Mouse (Mus musculus): ENCODE measurements around the gene Ubox5.
A peak's percentile ranks its signal among the peaks of the same experiment; 100 is the strongest.

The Ubox5 gene

GRCm38 (mm10) chr2:130634006-130634738 is 4.3 kb upstream of the Ubox5 start:
- DNase-seq = peak; percentile 60

- peak; percentile 92 for DNase-seq
Observed at GRCm38 (mm10) chr2:130632887-130633675, 3.2 kb upstream of the Ubox5 start.

- peak; percentile 30 for DNase-seq
Observed at GRCm38 (mm10) chr2:130632416-130632815, 2.6 kb upstream of the Ubox5 start.

GRCm38 (mm10) chr2:130629080-130629838 is 579 bp downstream of the Ubox5 start:
- DNase-seq = no peak

- no peak for DNase-seq
Observed at GRCm38 (mm10) chr2:130628424-130628823, 1.4 kb downstream of the Ubox5 start.

GRCm38 (mm10) chr2:130618972-130619371 is 10.9 kb downstream of the Ubox5 start:
- no peak for DNase-seq

- DNase-seq = peak; percentile 53
Observed at GRCm38 (mm10) chr2:130613091-130613490, 16.7 kb downstream of the Ubox5 start.

GRCm38 (mm10) chr2:130602195-130602594 is 27.6 kb downstream of the Ubox5 start:
- no peak for DNase-seq

- DNase-seq = no peak
Observed at GRCm38 (mm10) chr2:130598399-130598798, 31.4 kb downstream of the Ubox5 start.

GRCm38 (mm10) chr2:130597601-130598010 is 32.2 kb downstream of the Ubox5 start:
- DNase-seq = peak; percentile 64

- DNase-seq = no peak
Observed at GRCm38 (mm10) chr2:130595596-130595995, 34.2 kb downstream of the Ubox5 start.

GRCm38 (mm10) chr2:130591016-130591415 is 38.8 kb downstream of the Ubox5 start:
- DNase-seq = no peak

GRCm38 (mm10) chr2:130589761-130590160 is 40.1 kb downstream of the Ubox5 start:
- no peak for DNase-seq

- DNase-seq = peak; percentile 72
Observed at GRCm38 (mm10) chr2:130589157-130589556, 40.7 kb downstream of the Ubox5 start.

- DNase-seq = no peak
Observed at GRCm38 (mm10) chr2:130588373-130588772, 41.5 kb downstream of the Ubox5 start.

- DNase-seq = no peak
Observed at GRCm38 (mm10) chr2:130586016-130586415, 43.8 kb downstream of the Ubox5 start.

GRCm38 (mm10) chr2:130583902-130584560 is 45.8 kb downstream of the Ubox5 start:
- DNase-seq = no peak

GRCm38 (mm10) chr2:130582552-130582951 is 47.3 kb downstream of the Ubox5 start, which contains the start of gene Avp:
Gene Avp (minus strand): TSS chr2:130582554.
- no peak for DNase-seq

GRCm38 (mm10) chr2:130581201-130581600 is 48.6 kb downstream of the Ubox5 start:
- peak; percentile 50 for DNase-seq

- no peak for DNase-seq
Observed at GRCm38 (mm10) chr2:130579791-130580190, 50.0 kb downstream of the Ubox5 start.

GRCm38 (mm10) chr2:130578148-130578547 is 51.7 kb downstream of the Ubox5 start:
- DNase-seq = peak; percentile 71

GRCm38 (mm10) chr2:130577632-130578031 is 52.2 kb downstream of the Ubox5 start:
- peak; percentile 61 for DNase-seq

- no peak for DNase-seq
Observed at GRCm38 (mm10) chr2:130577021-130577420, 52.8 kb downstream of the Ubox5 start.

Data from retina, postnatal 1 day (tissue).